Mouse (Mus musculus) liver, embryonic 12.5 days (tissue): ENCODE measurements around the gene Fdx1l. TPM values are rescaled to one million over a fixed set of nuclear protein-coding genes. Genes with fewer than 3 reads are reported as not detected.
A peak's percentile ranks its signal among the peaks of the same experiment; 100 is the strongest.
"Not testable (repeated sequence)": the region's sequence is repeated elsewhere in the genome, so short reads cannot be mapped to it uniquely, and the experiment has no call there.

Source experiments
- ATAC-seq: fragments of 200-750 bp; cut with Nextera tagmentation; 2 replicates; pipeline ENCODE4 v1.8.0; 2017; ENCODE audit warnings: moderate number of reproducible peaks, mild to moderate bottlenecking, moderate library complexity
- H3K27ac ChIP-seq: fragments of 300-500 bp; sonication (generic); 2 replicates; pipeline ENCODE4 v1.5.1; 2016; ENCODE audit warnings: mild to moderate bottlenecking
- H3K27me3 ChIP-seq: fragments of 300-500 bp; sonication (generic); replicated peaks from 2 replicates; pipeline ENCODE4 v1.6.1; 2016; ENCODE audit warnings: mild to moderate bottlenecking, moderate library complexity
- H3K36me3 ChIP-seq: fragments of 300-500 bp; sonication (generic); 2 replicates; pipeline ENCODE4 v1.6.1; 2016; ENCODE audit warnings: mild to moderate bottlenecking, moderate library complexity
- H3K4me1 ChIP-seq: fragments of 300-500 bp; sonication (generic); 2 replicates; pipeline ENCODE4 v1.6.1; 2016
- H3K4me2 ChIP-seq: fragments of 300-500 bp; sonication (generic); 2 replicates; pipeline ENCODE4 v1.6.1; 2016; ENCODE audit warnings: mild to moderate bottlenecking, moderate library complexity
- H3K4me3 ChIP-seq: fragments of 300-500 bp; sonication (generic); 2 replicates; pipeline ENCODE4 v1.5.1; 2016; ENCODE audit warnings: mild to moderate bottlenecking, moderate library complexity
- H3K9ac ChIP-seq: fragments of 300-500 bp; sonication (generic); 2 replicates; pipeline ENCODE4 v1.6.1; 2016; ENCODE audit warnings: mild to moderate bottlenecking, moderate library complexity
- H3K9me3 ChIP-seq: fragments of 300-500 bp; sonication (generic); replicated peaks from 2 replicates; pipeline ENCODE4 v1.6.1; 2016; ENCODE audit warnings: mild to moderate bottlenecking, moderate library complexity
- WGBS: fragments of 180-500 bp; shearing (Covaris S2); methylation state at CpG from one replicate; pipeline ENCODE4 v1.1.7; 2016; ENCODE audit not compliant: insufficient replicate concordance; 5-methylcytosine and 5-hydroxymethylcytosine counted together
- polyA plus RNA-seq: library from polyadenylated mRNA; unstranded; fragments of >200 nt; fragmentation: Nextera tagmentation; extraction: Ambion mirVana; gene quantifications from 2 replicates; pipeline ENCODE4 v1.2.1, GENCODE M21; 2016

The Fdx1l gene
- polyA plus RNA-seq, 1 experiment from 2014 or later, result 49.6 TPM

DNA sequence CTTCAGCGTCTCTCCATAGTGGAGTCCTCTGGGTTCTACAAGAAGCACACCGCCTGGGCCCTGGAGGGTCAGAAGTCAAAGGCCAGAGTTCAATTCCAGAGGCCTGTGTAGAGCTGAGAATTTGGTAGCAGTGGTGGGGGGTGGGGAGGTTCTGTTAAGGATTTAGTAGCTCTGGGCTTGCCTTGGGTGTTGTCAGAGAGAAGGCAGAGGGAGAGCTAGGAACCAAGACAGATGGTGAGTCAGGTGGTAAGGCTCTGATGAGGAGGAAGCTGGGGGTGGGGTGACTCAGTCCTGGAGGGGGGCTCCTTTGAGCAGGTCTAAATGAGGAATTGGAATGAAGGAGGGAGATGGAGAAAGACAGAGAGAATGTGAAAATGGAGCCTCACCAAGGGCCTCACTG is 10.5 kb downstream of the Fdx1l start:
- H3K9ac ChIP-seq, result no peak overlapping the region
- no peak overlapping the region for H3K4me3 ChIP-seq
- H3K27me3 ChIP-seq, result no peaks in the 10 kb centered on the region
- peaks cover 63% of the 10 kb centered on the region for H3K36me3 ChIP-seq
- no peaks in the 10 kb centered on the region for H3K9me3 ChIP-seq
- H3K27ac ChIP-seq, result no peak overlapping the region
- no peak for ATAC-seq
- no peak overlapping the region for H3K4me2 ChIP-seq
- WGBS, result 81% methylated on average over 2 of the region's 2 CpGs
- H3K4me1 ChIP-seq, result 0 out of 2 replicates have a peak, but pooled peaks cover 5% of the 10 kb centered on the region

DNA sequence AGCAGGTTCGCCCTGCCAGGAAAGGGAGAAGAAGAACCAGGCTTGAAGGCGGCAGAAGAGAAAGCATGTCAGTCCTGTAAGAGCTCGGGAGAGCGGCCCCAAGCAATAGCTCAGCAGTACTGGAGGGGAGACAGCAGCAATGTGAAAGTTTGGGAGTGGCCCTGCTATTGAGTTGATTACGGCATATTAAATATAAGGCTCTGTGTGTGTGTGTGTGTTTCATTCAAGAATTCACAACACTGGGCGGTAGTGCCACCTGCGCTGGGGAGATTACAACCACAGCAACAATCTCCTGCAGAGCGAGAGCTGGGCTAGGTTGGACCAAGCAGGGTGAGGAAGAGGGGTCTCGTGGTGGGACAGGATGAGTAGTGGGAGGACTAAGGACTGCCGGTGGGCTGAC is 21.8 kb downstream of the Fdx1l start:
- Histone ChIP-seq H3K4me3 (no peak overlapping the region), H3K9me3 (no peaks in the 10 kb centered on the region), H3K36me3 (no peaks in the 10 kb centered on the region), H3K27ac (no peak overlapping the region), H3K27me3 (peaks cover 16% of the 10 kb centered on the region; the same call in 1 of the 2 replicates), H3K9ac (no peak overlapping the region), H3K4me2 (peak overlapping the region; percentile 12), H3K4me1 (peaks cover 8% of the 10 kb centered on the region)
- 38% methylated on average over 10 of the region's 10 CpGs for WGBS
- ATAC-seq, result peak; percentile 83

DNA sequence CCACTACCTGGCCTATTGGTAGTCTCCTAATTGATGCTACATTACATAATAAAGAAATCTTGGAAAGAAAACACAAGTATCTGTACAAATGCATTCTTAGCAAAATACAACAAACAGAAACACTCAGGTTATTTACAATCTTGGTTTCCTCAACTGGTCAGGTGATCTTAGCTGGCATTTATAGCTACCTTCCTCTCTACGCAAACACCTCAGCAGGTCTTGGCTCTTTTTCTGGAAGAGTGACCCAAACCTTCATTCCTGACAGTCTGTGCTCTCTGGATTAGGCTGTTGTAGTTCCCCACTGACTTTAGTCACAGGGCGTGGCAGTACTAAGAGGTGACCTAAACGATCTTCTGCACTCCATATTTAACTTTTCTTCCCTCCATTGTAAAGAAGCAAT is 28.2 kb downstream of the Fdx1l start:
- H3K27me3 ChIP-seq, result peaks cover 9% of the 10 kb centered on the region
- peaks cover 21% of the 10 kb centered on the region for H3K4me1 ChIP-seq
- H3K9ac ChIP-seq, result no peak overlapping the region
- ATAC-seq, result no peak
- H3K4me3 ChIP-seq, result no peak overlapping the region
- H3K9me3 ChIP-seq, result no peaks in the 10 kb centered on the region
- no peak overlapping the region for H3K4me2 ChIP-seq
- no peaks in the 10 kb centered on the region for H3K36me3 ChIP-seq
- no peak overlapping the region for H3K27ac ChIP-seq
- 56% methylated on average over 3 of the region's 3 CpGs for WGBS

DNA sequence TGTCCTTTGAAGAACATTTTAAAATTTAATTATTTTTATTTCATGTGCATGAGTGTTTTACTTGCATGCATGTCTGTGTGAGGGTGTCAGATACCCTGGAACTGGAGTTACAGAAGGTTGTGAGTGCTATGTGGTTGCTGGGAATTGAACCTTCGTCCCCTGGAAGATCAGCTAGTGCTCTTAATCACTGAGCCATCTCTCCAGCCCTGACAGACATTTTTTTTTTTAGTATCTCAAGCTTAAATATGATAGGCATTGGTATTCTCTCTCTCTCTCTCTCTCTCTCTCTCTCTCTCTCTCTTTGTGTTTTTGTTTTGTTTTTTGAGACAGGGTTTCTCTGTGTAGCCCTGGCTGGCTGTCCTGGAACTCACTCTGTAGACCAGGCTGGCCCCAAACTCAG is 28.6 kb downstream of the Fdx1l start:
- Histone ChIP-seq H3K4me1 (peaks cover 26% of the 10 kb centered on the region), H3K27me3 (peaks cover 10% of the 10 kb centered on the region)
- not testable (repeated sequence) for ATAC-seq, H3K4me2 ChIP-seq, H3K4me3 ChIP-seq, H3K9ac ChIP-seq, H3K27ac ChIP-seq, H3K9me3 ChIP-seq, H3K36me3 ChIP-seq
- WGBS, result 58% methylated on average over 1 of the region's 1 CpGs

DNA sequence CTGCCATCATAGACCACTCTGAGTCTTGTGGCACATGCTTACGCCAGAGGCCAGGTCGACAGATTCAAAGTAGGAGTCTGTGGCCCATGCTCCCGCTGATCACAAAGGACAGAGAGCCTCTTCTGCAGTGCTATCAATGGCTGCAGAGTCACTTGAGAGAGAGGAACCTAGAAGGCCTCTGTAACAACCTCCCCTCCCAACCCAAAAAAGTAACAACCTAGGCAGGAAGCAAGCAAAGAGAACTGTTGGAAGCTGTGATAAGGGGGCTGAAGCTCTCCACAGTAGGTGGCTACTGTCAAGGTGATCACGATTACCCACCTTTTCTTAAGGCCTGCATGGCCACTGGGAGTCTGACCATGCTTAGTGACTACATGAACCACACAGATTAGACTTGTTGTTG is 29.9 kb downstream of the Fdx1l start:
- Histone ChIP-seq H3K27ac (peak overlapping the region; percentile 45; the same call in 1 of the 2 replicates), H3K9me3 (no peaks in the 10 kb centered on the region), H3K9ac (no peak overlapping the region; the same call in 1 of the 2 replicates), H3K4me3 (no peak overlapping the region), H3K27me3 (peaks cover 22% of the 10 kb centered on the region), H3K4me1 (peaks cover 37% of the 10 kb centered on the region), H3K36me3 (no peaks in the 10 kb centered on the region), H3K4me2 (no peak overlapping the region)
- 38% methylated on average over 4 of the region's 4 CpGs for WGBS
- ATAC-seq, result no peak

DNA sequence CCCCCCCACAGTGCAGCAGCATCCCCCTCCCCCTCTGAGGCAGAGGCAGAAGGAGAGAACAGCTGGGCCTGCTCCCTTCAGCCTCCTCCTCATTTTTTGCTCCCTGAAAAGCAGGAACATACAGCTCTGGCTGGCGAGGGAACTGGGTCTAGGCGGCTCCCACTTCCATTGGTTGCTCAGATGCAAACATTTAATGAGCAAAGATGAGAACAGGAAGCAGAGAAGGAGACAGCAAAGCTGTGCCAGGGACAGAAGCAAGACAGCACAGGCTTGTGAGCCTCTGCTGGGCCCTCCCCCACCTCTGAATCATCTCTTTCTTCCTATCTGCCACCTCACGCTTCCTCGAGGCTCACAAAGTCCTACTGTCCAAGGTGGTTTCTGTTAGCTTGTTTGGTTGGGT is 32.1 kb downstream of the Fdx1l start:
- Histone ChIP-seq H3K27me3 (peaks cover 41% of the 10 kb centered on the region), H3K4me3 (no peak overlapping the region), H3K9ac (no peak overlapping the region), H3K27ac (no peak overlapping the region), H3K9me3 (no peaks in the 10 kb centered on the region), H3K4me2 (no peak overlapping the region), H3K4me1 (peaks cover 56% of the 10 kb centered on the region), H3K36me3 (no peaks in the 10 kb centered on the region)
- no peak for ATAC-seq
- 27% methylated on average over 4 of the region's 4 CpGs for WGBS

DNA sequence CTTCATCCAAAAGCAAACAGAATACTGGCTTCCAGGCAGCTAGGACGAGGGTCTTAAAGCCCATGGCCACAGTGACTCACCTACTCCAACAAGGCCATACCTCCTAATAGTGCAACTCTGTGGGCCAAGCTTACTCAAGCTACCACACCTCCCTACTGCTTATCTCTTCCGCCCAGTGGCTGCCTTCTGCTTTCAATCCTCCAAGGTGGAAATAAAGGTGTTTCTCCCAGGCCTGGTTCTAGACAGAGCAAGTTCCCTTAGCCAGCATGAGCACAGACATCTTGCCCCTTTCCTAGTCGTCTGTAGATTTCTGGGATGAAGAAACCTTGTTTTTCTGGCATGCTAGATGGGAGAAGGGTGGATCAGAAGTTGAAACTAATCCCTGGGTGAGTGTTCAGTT is 33.6 kb downstream of the Fdx1l start:
- Histone ChIP-seq H3K4me1 (peaks cover 68% of the 10 kb centered on the region), H3K27me3 (peaks cover 51% of the 10 kb centered on the region), H3K4me2 (peak overlapping the region; percentile 13), H3K9me3 (no peaks in the 10 kb centered on the region), H3K36me3 (no peaks in the 10 kb centered on the region), H3K9ac (peak overlapping the region; percentile 1; the same call in 1 of the 2 replicates), H3K27ac (peak overlapping the region; percentile 52; the same call in 1 of the 2 replicates), H3K4me3 (no peak overlapping the region)
- WGBS, result 32% methylated on average over 3 of the region's 3 CpGs
- ATAC-seq, result peak; percentile 88

DNA sequence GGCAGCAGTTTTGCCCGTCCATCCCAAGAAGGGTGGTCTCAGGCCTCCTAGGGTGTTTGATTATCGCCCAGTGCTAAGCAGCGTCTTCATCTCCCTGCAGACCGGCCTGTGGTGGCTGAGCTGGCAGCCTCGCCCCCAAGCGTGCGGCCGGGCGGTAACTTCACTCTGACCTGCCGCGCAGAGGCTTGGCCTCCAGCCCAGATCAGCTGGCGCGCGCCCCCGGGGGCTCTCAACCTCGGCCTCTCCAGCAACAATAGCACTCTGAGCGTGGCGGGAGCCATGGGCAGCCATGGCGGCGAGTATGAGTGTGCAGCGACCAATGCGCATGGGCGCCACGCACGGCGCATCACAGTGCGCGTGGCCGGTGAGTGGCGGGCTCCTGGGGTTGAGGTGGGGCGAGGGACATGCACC is 35.9 kb downstream of the Fdx1l start:
- peak overlapping the region; percentile 38 for H3K4me3 ChIP-seq
- 5% methylated on average over 31 of the region's 31 CpGs for WGBS
- ATAC-seq, result no peak
- H3K27me3 ChIP-seq, result peaks cover 74% of the 10 kb centered on the region
- peak overlapping the region; percentile 8; the same call in 1 of the 2 replicates for H3K9ac ChIP-seq
- H3K9me3 ChIP-seq, result no peaks in the 10 kb centered on the region
- H3K4me1 ChIP-seq, result peaks cover 83% of the 10 kb centered on the region
- peak overlapping the region; percentile 61 for H3K4me2 ChIP-seq
- H3K27ac ChIP-seq, result no peak overlapping the region
- no peaks in the 10 kb centered on the region for H3K36me3 ChIP-seq

DNA sequence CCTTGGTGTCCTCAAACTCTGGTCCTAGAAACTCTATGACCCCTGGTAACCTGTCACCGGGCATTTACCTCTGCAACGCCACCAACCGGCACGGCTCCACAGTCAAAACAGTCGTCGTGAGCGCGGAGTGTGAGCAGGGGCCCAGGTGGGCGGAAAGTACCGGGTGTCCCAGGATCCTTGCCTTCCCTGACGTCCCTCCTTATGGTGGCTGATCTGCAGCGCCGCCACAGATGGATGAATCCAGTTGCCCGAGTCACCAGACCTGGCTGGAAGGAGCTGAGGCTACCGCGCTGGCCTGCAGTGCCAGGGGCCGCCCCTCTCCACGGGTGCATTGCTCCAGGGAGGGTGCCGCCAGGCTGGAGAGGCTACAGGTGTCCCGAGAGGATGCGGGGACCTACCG is 36.7 kb downstream of the Fdx1l start:
- peak overlapping the region; percentile 61; the same call in 1 of the 2 replicates for H3K4me2 ChIP-seq
- H3K9ac ChIP-seq, result no peak overlapping the region
- no peak for ATAC-seq
- H3K27me3 ChIP-seq, result peaks cover 82% of the 10 kb centered on the region
- 8% methylated on average over 22 of the region's 22 CpGs for WGBS
- H3K4me1 ChIP-seq, result peaks cover 90% of the 10 kb centered on the region
- H3K27ac ChIP-seq, result no peak overlapping the region
- H3K4me3 ChIP-seq, result no peak overlapping the region
- no peaks in the 10 kb centered on the region for H3K36me3 ChIP-seq
- no peaks in the 10 kb centered on the region for H3K9me3 ChIP-seq

DNA sequence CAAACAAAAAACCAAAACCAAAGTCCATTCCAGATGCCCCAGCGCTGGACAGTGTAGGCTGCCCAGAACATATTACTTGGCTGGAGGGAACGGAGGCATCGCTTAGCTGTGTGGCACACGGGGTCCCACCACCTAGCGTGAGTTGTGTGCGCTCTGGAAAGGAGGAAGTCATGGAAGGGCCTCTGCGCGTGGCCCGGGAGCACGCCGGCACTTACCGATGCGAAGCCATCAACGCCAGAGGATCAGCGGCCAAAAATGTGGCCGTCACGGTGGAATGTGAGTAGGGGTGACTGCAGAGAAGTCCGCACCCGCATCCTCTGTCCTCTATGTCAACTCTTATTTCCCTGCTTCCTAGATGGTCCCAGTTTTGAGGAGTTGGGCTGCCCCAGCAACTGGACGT is 37.3 kb downstream of the Fdx1l start:
- H3K4me3 ChIP-seq, result no peak overlapping the region
- H3K9me3 ChIP-seq, result no peaks in the 10 kb centered on the region
- no peak overlapping the region for H3K27ac ChIP-seq
- H3K27me3 ChIP-seq, result peaks cover 84% of the 10 kb centered on the region
- WGBS, result 9% methylated on average over 20 of the region's 20 CpGs
- no peak for ATAC-seq
- no peak overlapping the region; the same call in 1 of the 2 replicates for H3K4me2 ChIP-seq
- H3K9ac ChIP-seq, result no peak overlapping the region
- H3K4me1 ChIP-seq, result peaks cover 90% of the 10 kb centered on the region
- no peaks in the 10 kb centered on the region for H3K36me3 ChIP-seq

DNA sequence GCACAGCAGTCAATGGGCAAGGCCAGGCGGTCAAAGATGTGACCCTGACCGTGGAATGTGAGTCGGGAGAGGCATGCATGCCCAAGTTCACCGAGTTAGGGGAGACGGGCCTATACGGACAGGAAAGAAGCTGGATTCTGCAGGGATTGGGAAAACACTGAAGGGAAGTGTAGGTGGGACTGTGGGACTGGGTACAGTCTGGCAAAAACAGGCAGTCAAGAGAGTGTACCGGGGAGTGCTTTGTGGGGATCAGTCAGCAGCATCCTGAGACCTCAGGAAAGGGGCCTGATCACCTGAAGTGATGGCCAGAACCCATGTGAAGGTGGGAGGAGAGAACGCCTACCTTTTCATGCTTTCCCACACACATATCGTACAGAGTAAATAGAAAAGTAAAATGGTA is 37.8 kb downstream of the Fdx1l start:
- Histone ChIP-seq H3K9me3 (no peaks in the 10 kb centered on the region), H3K27ac (no peak overlapping the region), H3K27me3 (peaks cover 84% of the 10 kb centered on the region), H3K4me1 (peaks cover 88% of the 10 kb centered on the region), H3K36me3 (no peaks in the 10 kb centered on the region), H3K4me2 (no peak overlapping the region), H3K9ac (no peak overlapping the region), H3K4me3 (no peak overlapping the region)
- WGBS, result 29% methylated on average over 9 of the region's 9 CpGs
- no peak for ATAC-seq

DNA sequence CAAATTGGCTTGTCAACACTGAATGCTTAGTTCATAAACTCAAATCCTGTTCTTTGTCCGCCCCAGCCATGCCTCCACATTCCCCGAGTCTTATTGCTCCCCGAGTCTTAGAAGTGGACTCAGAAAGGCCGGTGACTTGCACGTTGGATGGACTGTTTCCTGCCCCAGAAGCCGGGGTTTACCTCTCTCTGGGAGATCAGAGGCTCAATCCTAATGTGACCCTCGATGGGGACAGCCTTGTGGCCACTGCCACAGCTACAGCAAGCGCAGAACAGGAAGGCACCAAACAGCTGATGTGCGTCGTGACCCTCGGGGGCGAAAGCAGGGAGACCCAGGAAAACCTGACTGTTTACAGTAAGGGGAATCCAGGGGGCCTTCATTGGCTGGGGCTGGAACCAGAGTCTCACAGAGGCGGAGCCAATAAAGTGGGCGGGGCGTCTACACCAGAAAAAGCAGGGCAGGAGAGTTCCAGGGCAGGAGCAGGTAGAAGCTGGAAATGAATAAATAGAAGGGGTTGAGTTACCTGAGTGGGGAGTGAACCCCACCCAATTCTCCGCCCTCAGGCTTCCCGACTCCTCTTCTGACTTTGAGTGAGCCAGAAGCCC is 38.8 kb downstream of the Fdx1l start:
- no peak for ATAC-seq
- Histone ChIP-seq H3K9ac (no peak overlapping the region), H3K4me1 (peaks cover 86% of the 10 kb centered on the region), H3K27ac (no peak overlapping the region), H3K27me3 (peaks cover 81% of the 10 kb centered on the region), H3K9me3 (no peaks in the 10 kb centered on the region), H3K36me3 (no peaks in the 10 kb centered on the region), H3K4me2 (peak overlapping the region; percentile 20; the same call in 1 of the 2 replicates), H3K4me3 (0 out of 2 replicates have a peak overlapping the region, but pooled peaks have one; percentile 3)
- 8% methylated on average over 17 of the region's 17 CpGs for WGBS
